Mouse (Mus musculus) CH12F3 (cell line): ENCODE data around the gene Cdk5.

Experiments
- in situ Hi-C: fragments of 300-500 bp; cut with MboI; formaldehyde crosslinking; loops from 2 replicates; pipeline ENCODE4 v1.14.3; 2020; ENCODE audit warnings: low sequenced_read_pairs

The Cdk5 gene

GRCm38 (mm10) chr5:24378700-24379099 is 44.6 kb downstream of the Cdk5 start:
- in situ Hi-C loops, result no loop called here

- in situ Hi-C loops, result no loop called here
Observed at GRCm38 (mm10) chr5:24374666-24375328, 48.5 kb downstream of the Cdk5 start.

DNA sequence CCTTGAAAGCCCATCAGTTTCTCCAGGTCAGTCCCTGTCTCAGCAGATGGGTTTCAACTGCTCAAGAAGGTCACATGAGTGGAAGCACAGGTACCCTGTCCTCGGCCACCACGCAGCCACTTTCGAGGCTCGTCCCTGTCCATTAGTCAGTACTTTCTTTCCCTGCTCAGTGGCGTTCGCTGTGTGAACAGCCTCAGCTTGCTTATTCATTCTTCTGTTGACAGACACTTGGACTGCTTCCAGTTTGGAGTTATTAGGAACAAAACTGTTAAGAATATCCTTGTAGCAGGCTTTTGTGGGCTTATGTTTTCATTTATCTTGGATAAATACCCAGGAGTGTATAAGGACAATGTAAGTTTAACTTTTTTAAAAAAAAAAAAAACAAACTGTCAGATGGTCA is 49.1 kb downstream of the Cdk5 start:
- in situ Hi-C loops, result no loop called here

GRCm38 (mm10) chr5:24373807-24374206 is 49.5 kb downstream of the Cdk5 start:
- in situ Hi-C loops, result no loop called here

DNA sequence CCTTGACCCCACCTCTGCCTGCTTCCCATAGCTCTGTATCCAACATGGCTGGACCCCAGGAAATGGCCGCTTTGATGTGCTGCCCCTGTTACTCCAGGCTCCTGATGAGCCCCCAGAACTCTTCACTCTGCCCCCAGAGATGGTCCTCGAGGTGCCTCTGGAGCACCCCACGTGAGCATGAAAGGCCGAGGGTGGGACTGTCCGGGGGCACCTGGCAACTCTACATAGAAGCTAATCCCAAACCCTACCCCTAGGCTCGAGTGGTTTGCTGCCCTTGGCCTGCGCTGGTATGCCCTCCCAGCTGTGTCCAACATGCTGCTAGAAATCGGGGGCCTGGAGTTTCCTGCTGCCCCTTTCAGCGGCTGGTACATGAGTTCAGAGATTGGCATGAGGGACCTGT is 53.6 kb downstream of the Cdk5 start:
- in situ Hi-C loops, result no loop called here
